Mouse (Mus musculus): ENCODE measurements around the gene Psma7. TPM values are rescaled to one million over a fixed set of nuclear protein-coding genes. Genes with fewer than 3 reads are reported as not detected.

Psma7 gene
- total RNA-seq, 2 experiments from 2014 or later: 151 to 161 TPM

GRCm38 (mm10) chr2:180005656-180006351 lies 36.4 kb downstream of the Psma7 start:
- DNase-seq: no peak

GRCm38 (mm10) chr2:180001635-180002034 lies 40.6 kb downstream of the Psma7 start:
- DNase-seq: no peak

- no peak for DNase-seq
Measured at GRCm38 (mm10) chr2:179998431-179998830, 43.8 kb downstream of the Psma7 start.

GRCm38 (mm10) chr2:179993071-179993470 lies 49.2 kb downstream of the Psma7 start:
- DNase-seq: no peak

GRCm38 (mm10) chr2:179989098-179989497 lies 53.1 kb downstream of the Psma7 start:
- no peak for DNase-seq

GRCm38 (mm10) chr2:179986437-179987022 lies 55.7 kb downstream of the Psma7 start:
- DNase-seq: no peak

Other genes starting within 250 kb of the Psma7 start
- 10 to 100 TPM; 17.1 to 17.7 TPM for gene Taf4, start 65.8 kb downstream of the Psma7 start, total RNA-seq (2021)
- 10 to 100 TPM; 62.0 to 62.3 TPM for gene Lsm14b, start 17.4 kb downstream of the Psma7 start, total RNA-seq (2021)
- 1 to 10 TPM; 1.9 TPM for gene Ss18l1, start 76 bp upstream of the Psma7 start, total RNA-seq (2021)
- 10 to 100 TPM; 27.3 to 31.7 TPM for gene Mtg2, start 28.2 kb upstream of the Psma7 start, total RNA-seq (2021)
- not detected for gene Hrh3, start 62.1 kb upstream of the Psma7 start, total RNA-seq (2021)
- gene Osbpl2, start 76.9 kb upstream of the Psma7 start, total RNA-seq (2021): 10 to 100 TPM; 32.9 to 36.0 TPM
- 10 to 100 TPM; 84.0 to 86.8 TPM for gene Adrm1, start 129.1 kb upstream of the Psma7 start, total RNA-seq (2021)
- gene Lama5, start 183.4 kb upstream of the Psma7 start, total RNA-seq (2021): 10 to 100 TPM; 72.2 to 78.5 TPM
- 100 to 1,000 TPM; 561 to 600 TPM for gene Rps21, start 214.9 kb upstream of the Psma7 start, total RNA-seq (2021)
- gene Cables2, start 231.1 kb upstream of the Psma7 start, total RNA-seq (2021): 10 to 100 TPM; 10.9 TPM
- gene Rbbp8nl, start 247.4 kb upstream of the Psma7 start, total RNA-seq (2021): not detected